Mouse (Mus musculus): ENCODE results near the gene Med7. TPM values are rescaled to one million over a fixed set of nuclear protein-coding genes. Genes with fewer than 3 reads are reported as not detected.
"Not testable (repeated sequence)": the region's sequence is repeated elsewhere in the genome, so short reads cannot be mapped to it uniquely, and the experiment has no call there.

Med7 gene
- polyA plus RNA-seq, 1 experiment from 2014 or later: 66.6 TPM

GRCm38 (mm10) chr11:46397900-46398299 is 38.8 kb upstream of the Med7 start:
- Histone ChIP-seq H3K4me2 (no peak overlapping the region), H3K4me1 (no peaks in the 10 kb centered on the region), H3K9ac (replicated peaks) (no peak overlapping the region), H3K36me3 (no peaks in the 10 kb centered on the region), H3K27me3 (replicated peaks) (no peaks in the 10 kb centered on the region), H3K4me3 (replicated peaks) (no peak overlapping the region), H3K9me3 (replicated peaks) (no peaks in the 10 kb centered on the region), H3K27ac (replicated peaks) (no peak overlapping the region)
- WGBS: 58% methylated on average over 2 of the region's 2 CpGs
- no peak for ATAC-seq (ENCODE audit: low FRiP score)

GRCm38 (mm10) chr11:46398473-46398872 is 38.3 kb upstream of the Med7 start:
- H3K27me3 ChIP-seq (replicated peaks): no peaks in the 10 kb centered on the region
- H3K9ac ChIP-seq (replicated peaks): no peak overlapping the region
- no peaks in the 10 kb centered on the region for H3K36me3 ChIP-seq
- 87% methylated on average over 4 of the region's 4 CpGs for WGBS
- no peak overlapping the region for H3K4me3 ChIP-seq (replicated peaks)
- ATAC-seq (ENCODE audit: low FRiP score): no peak
- no peaks in the 10 kb centered on the region for H3K9me3 ChIP-seq (replicated peaks)
- H3K4me2 ChIP-seq: no peak overlapping the region
- H3K27ac ChIP-seq (replicated peaks): no peak overlapping the region
- no peaks in the 10 kb centered on the region for H3K4me1 ChIP-seq

GRCm38 (mm10) chr11:46398933-46399383 is 37.8 kb upstream of the Med7 start:
- no peak overlapping the region for H3K4me2 ChIP-seq
- no peak for ATAC-seq (ENCODE audit: low FRiP score)
- no peaks in the 10 kb centered on the region for H3K27me3 ChIP-seq (replicated peaks)
- no peaks in the 10 kb centered on the region for H3K9me3 ChIP-seq (replicated peaks)
- H3K4me3 ChIP-seq (replicated peaks): no peak overlapping the region
- no peaks in the 10 kb centered on the region for H3K4me1 ChIP-seq
- 69% methylated on average over 5 of the region's 5 CpGs for WGBS
- no peaks in the 10 kb centered on the region for H3K36me3 ChIP-seq
- no peak overlapping the region for H3K27ac ChIP-seq (replicated peaks)
- H3K9ac ChIP-seq (replicated peaks): no peak overlapping the region

GRCm38 (mm10) chr11:46401555-46401954 is 35.2 kb upstream of the Med7 start:
- 81% methylated on average over 12 of the region's 12 CpGs for WGBS
- H3K9me3 ChIP-seq (replicated peaks): no peaks in the 10 kb centered on the region

GRCm38 (mm10) chr11:46404986-46405385 is 31.7 kb upstream of the Med7 start:
- H3K36me3 ChIP-seq: no peaks in the 10 kb centered on the region
- no peak for ATAC-seq (ENCODE audit: low FRiP score)
- H3K27ac ChIP-seq (replicated peaks): no peak overlapping the region
- H3K4me1 ChIP-seq: no peaks in the 10 kb centered on the region
- WGBS: 89% methylated on average over 16 of the region's 16 CpGs
- no peak overlapping the region for H3K9ac ChIP-seq (replicated peaks)
- no peak overlapping the region for H3K4me3 ChIP-seq (replicated peaks)
- H3K9me3 ChIP-seq (replicated peaks): no peaks in the 10 kb centered on the region
- H3K4me2 ChIP-seq: no peak overlapping the region
- no peaks in the 10 kb centered on the region for H3K27me3 ChIP-seq (replicated peaks)

More at GRCm38 (mm10) chr11:46401555-46401954, 35.2 kb upstream of the Med7 start:
- H3K9ac ChIP-seq (replicated peaks): no peak overlapping the region
- H3K27me3 ChIP-seq (replicated peaks): no peaks in the 10 kb centered on the region
- ATAC-seq (ENCODE audit: low FRiP score): no peak
- H3K27ac ChIP-seq (replicated peaks): no peak overlapping the region
- no peaks in the 10 kb centered on the region for H3K4me1 ChIP-seq
- H3K36me3 ChIP-seq: no peaks in the 10 kb centered on the region
- no peak overlapping the region for H3K4me3 ChIP-seq (replicated peaks)
- H3K4me2 ChIP-seq: no peak overlapping the region

GRCm38 (mm10) chr11:46406721-46407120 is 30.0 kb upstream of the Med7 start:
- Histone ChIP-seq H3K9ac (replicated peaks) (no peak overlapping the region), H3K27ac (replicated peaks) (no peak overlapping the region), H3K4me1 (no peaks in the 10 kb centered on the region), H3K4me2 (no peak overlapping the region), H3K4me3 (replicated peaks) (no peak overlapping the region), H3K9me3 (replicated peaks) (no peaks in the 10 kb centered on the region), H3K27me3 (replicated peaks) (no peaks in the 10 kb centered on the region), H3K36me3 (no peaks in the 10 kb centered on the region)
- 47% methylated on average over 10 of the region's 10 CpGs for WGBS
- no peak for ATAC-seq (ENCODE audit: low FRiP score)

- no peak overlapping the region for H3K4me3 ChIP-seq (replicated peaks)
- H3K9ac ChIP-seq (replicated peaks): no peak overlapping the region
- H3K36me3 ChIP-seq: no peaks in the 10 kb centered on the region
- H3K4me2 ChIP-seq: no peak overlapping the region
- no peak for ATAC-seq (ENCODE audit: low FRiP score)
- H3K27me3 ChIP-seq (replicated peaks): no peaks in the 10 kb centered on the region
- no peak overlapping the region for H3K27ac ChIP-seq (replicated peaks)
- 43% methylated on average over 2 of the region's 2 CpGs for WGBS
- no peaks in the 10 kb centered on the region for H3K9me3 ChIP-seq (replicated peaks)
- no peaks in the 10 kb centered on the region for H3K4me1 ChIP-seq
Measured at GRCm38 (mm10) chr11:46410018-46410563, 26.6 kb upstream of the Med7 start.

- no peak for ATAC-seq (ENCODE audit: low FRiP score)
- H3K27ac ChIP-seq (replicated peaks): no peak overlapping the region
- 76% methylated on average over 1 of the region's 1 CpGs for WGBS
- H3K9me3 ChIP-seq (replicated peaks): no peaks in the 10 kb centered on the region
- H3K4me2 ChIP-seq: no peak overlapping the region
- no peaks in the 10 kb centered on the region for H3K4me1 ChIP-seq
- H3K36me3 ChIP-seq: no peaks in the 10 kb centered on the region
- H3K9ac ChIP-seq (replicated peaks): no peak overlapping the region
- H3K27me3 ChIP-seq (replicated peaks): no peaks in the 10 kb centered on the region
- H3K4me3 ChIP-seq (replicated peaks): no peak overlapping the region
Measured at GRCm38 (mm10) chr11:46418438-46418837, 18.3 kb upstream of the Med7 start.

GRCm38 (mm10) chr11:46418860-46419259 is 17.9 kb upstream of the Med7 start:
- Histone ChIP-seq H3K9me3 (replicated peaks) (no peaks in the 10 kb centered on the region), H3K9ac (replicated peaks) (no peak overlapping the region), H3K4me1 (no peaks in the 10 kb centered on the region), H3K36me3 (no peaks in the 10 kb centered on the region), H3K4me2 (no peak overlapping the region), H3K27me3 (replicated peaks) (no peaks in the 10 kb centered on the region), H3K4me3 (replicated peaks) (no peak overlapping the region), H3K27ac (replicated peaks) (no peak overlapping the region)
- no peak for ATAC-seq (ENCODE audit: low FRiP score)
- WGBS: 75% methylated on average over 5 of the region's 5 CpGs

GRCm38 (mm10) chr11:46421086-46421888 is 15.4 kb upstream of the Med7 start:
- H3K27me3 ChIP-seq (replicated peaks): no peaks in the 10 kb centered on the region
- no peak for ATAC-seq (ENCODE audit: low FRiP score)
- no peaks in the 10 kb centered on the region for H3K4me1 ChIP-seq
- H3K9me3 ChIP-seq (replicated peaks): no peaks in the 10 kb centered on the region
- H3K9ac ChIP-seq (replicated peaks): no peak overlapping the region
- H3K27ac ChIP-seq (replicated peaks): no peak overlapping the region
- 85% methylated on average over 8 of the region's 8 CpGs for WGBS
- H3K36me3 ChIP-seq: no peaks in the 10 kb centered on the region
- H3K4me2 ChIP-seq: no peak overlapping the region
- no peak overlapping the region for H3K4me3 ChIP-seq (replicated peaks)

- not testable (repeated sequence) for H3K4me2 ChIP-seq; ATAC-seq (ENCODE audit: low FRiP score); H3K4me3 ChIP-seq (replicated peaks); H3K36me3 ChIP-seq; H3K27me3 ChIP-seq (replicated peaks); H3K4me1 ChIP-seq; H3K9ac ChIP-seq (replicated peaks); H3K9me3 ChIP-seq (replicated peaks); H3K27ac ChIP-seq (replicated peaks)
- 52% methylated on average over 4 of the region's 4 CpGs for WGBS
Measured at GRCm38 (mm10) chr11:46428131-46428530, 8.6 kb upstream of the Med7 start.

- no peak for ATAC-seq (ENCODE audit: low FRiP score)
- no peak overlapping the region for H3K27ac ChIP-seq (replicated peaks)
- no peak overlapping the region for H3K9ac ChIP-seq (replicated peaks)
- no peak overlapping the region for H3K4me3 ChIP-seq (replicated peaks)
- no peaks in the 10 kb centered on the region for H3K27me3 ChIP-seq (replicated peaks)
- WGBS: 88% methylated on average over 2 of the region's 2 CpGs
- no peaks in the 10 kb centered on the region for H3K4me1 ChIP-seq
- no peaks in the 10 kb centered on the region for H3K9me3 ChIP-seq (replicated peaks)
- H3K4me2 ChIP-seq: no peak overlapping the region
- H3K36me3 ChIP-seq: no peaks in the 10 kb centered on the region
Measured at GRCm38 (mm10) chr11:46430123-46430522, 6.6 kb upstream of the Med7 start.

Measured in neural tube, embryonic 15.5 days (tissue).